Comparison of ENCODE assay signal across 14 mouse cellular contexts in genomic region chr1:96301238-96301637, GRCm38 (mm10).
DNase-seq lines count a peak whose midpoint lies in the region; ATAC-seq lines count a peak whose summit lies in the region.
"Had no signal": no experiment of that assay in that cellular context is flagged by ENCODE, and none has a peak within 500 bp of the region (broad histone marks: within the 10 kb centered on the region; RNA-seq: fewer than 3 reads in every experiment).

No protein-coding gene starts in this region.

- ATAC-seq in forebrain, embryonic 15.5 days (replicated peaks), result peak; percentile 84
- peak; percentile 81 for ATAC-seq in limb, embryonic 13.5 days (ENCODE audit: low FRiP score, low read depth)
- ATAC-seq in megakaryocyte progenitor cell, adult 5-6 weeks (replicated peaks; ENCODE audit: poor library complexity), result no peak

- H3K4me2 ChIP-seq in forebrain, embryonic 15.5 days (replicated peaks), result no peak overlapping the region
- H3K4me2 ChIP-seq in limb, embryonic 13.5 days (replicated peaks), result no peak overlapping the region
- H3K4me2 ChIP-seq: neural tube, embryonic 12.5 days had no signal

- no peaks in the 10 kb centered on the region for H3K9me3 ChIP-seq in forebrain, embryonic 15.5 days
- H3K9me3 ChIP-seq in limb, embryonic 13.5 days, result no peaks in the 10 kb centered on the region
- H3K9me3 ChIP-seq: neural tube, embryonic 12.5 days had no signal

- no peak overlapping the region for H3K27ac ChIP-seq in forebrain, embryonic 15.5 days (replicated peaks)
- H3K27ac ChIP-seq in limb, embryonic 13.5 days, result no peak overlapping the region
- H3K27ac ChIP-seq: heart, adult 2 months; macrophage; neural tube, embryonic 12.5 days had no signal

- no peaks in the 10 kb centered on the region for H3K36me3 ChIP-seq in forebrain, embryonic 15.5 days
- H3K36me3 ChIP-seq in limb, embryonic 13.5 days, result no peaks in the 10 kb centered on the region
- H3K36me3 ChIP-seq: neural tube, embryonic 12.5 days had no signal

- 3% methylated on average over 5 of the region's 5 CpGs for WGBS in forebrain, embryonic 15.5 days
- WGBS in limb, embryonic 13.5 days, result 23% methylated on average over 5 of the region's 5 CpGs

- H3K4me3 ChIP-seq in forebrain, embryonic 15.5 days, result no peak overlapping the region
- no peak overlapping the region for H3K4me3 ChIP-seq in limb, embryonic 13.5 days
- H3K4me3 ChIP-seq: heart, adult 2 months; neural tube, embryonic 12.5 days had no signal

- no peaks in the 10 kb centered on the region for H3K27me3 ChIP-seq in forebrain, embryonic 15.5 days
- H3K27me3 ChIP-seq in limb, embryonic 13.5 days, result no peaks in the 10 kb centered on the region
- H3K27me3 ChIP-seq: neural tube, embryonic 12.5 days had no signal

- H3K4me1 ChIP-seq in forebrain, embryonic 15.5 days, result 0 out of 2 replicates have a peak, but pooled peaks cover 5% of the 10 kb centered on the region
- H3K4me1 ChIP-seq in limb, embryonic 13.5 days, result no peaks in the 10 kb centered on the region
- H3K4me1 ChIP-seq: neural tube, embryonic 12.5 days had no signal

- H3K9ac ChIP-seq in forebrain, embryonic 15.5 days (replicated peaks), result no peak overlapping the region
- no peak overlapping the region for H3K9ac ChIP-seq in limb, embryonic 13.5 days
- H3K9ac ChIP-seq: neural tube, embryonic 12.5 days had no signal

- DNase-seq in embryo, embryonic 11 days, result peak; percentile 22
- no peak for DNase-seq in embryo, embryonic 10 days (ENCODE audit: low spot score)
- peak; percentile 82 for DNase-seq in Muller cell, postnatal 12 days (ENCODE audit: inconsistent ontology term)
- no peak for DNase-seq in thymus, adult 18-20 months
- DNase-seq in thymus, postnatal 36 days, result no peak
- DNase-seq: adrenal gland, postnatal 10 days; heart, adult 2 months; heart, postnatal 36 days; kidney, adult 18-20 months had no signal

Comparison
In these comparisons a context has a peak if more than half of its experiments do, and no peak if none do; other contexts are left out.
1. DNase-seq: peak in embryo, embryonic 11 days (single experiment) and Muller cell, postnatal 12 days (single experiment); none in embryo, embryonic 10 days (single experiment), thymus, adult 18-20 months (0 of 2) and thymus, postnatal 36 days (0 of 2).